Mouse (Mus musculus): ENCODE results near the gene Adamts18. TPM values are rescaled to one million over a fixed set of nuclear protein-coding genes. Genes with fewer than 3 reads are reported as not detected.

Adamts18 gene
- polyA plus RNA-seq, 1 experiment from 2014 or later = 9.0 TPM

GRCm38 (mm10) chr8:113848081-113848652, 371 bp downstream of the Adamts18 start:
- H3K27ac ChIP-seq (ENCODE audit: low read length) = peak overlapping the region; percentile 78
- peak overlapping the region; percentile 85 for H3K4me2 ChIP-seq (ENCODE audit: low read depth, low read length)
- no peaks in the 10 kb centered on the region; the same call in none of the 2 replicates for H3K4me1 ChIP-seq (replicated peaks; ENCODE audit: control insufficient read depth, insufficient read depth, low read length)
- no peaks in the 10 kb centered on the region for H3K36me3 ChIP-seq (ENCODE audit: control insufficient read depth, insufficient read depth, low read length)
- H3K4me3 ChIP-seq (ENCODE audit: low read length) = peak overlapping the region; percentile 57
- peak overlapping the region; percentile 62 for H3K9ac ChIP-seq (ENCODE audit: low read length)
- ATAC-seq (ENCODE audit: low read depth) = peak; percentile 59
- WGBS = under 1% methylated on average over 47 of the region's 50 CpGs
- H3K9me3 ChIP-seq (ENCODE audit: control insufficient read depth, low read length) = peaks cover 4% of the 10 kb centered on the region; the same call in 1 of the 2 replicates
- H3K27me3 ChIP-seq (ENCODE audit: control insufficient read depth, insufficient read depth, low read depth, low read length) = peaks cover 37% of the 10 kb centered on the region

DNA sequence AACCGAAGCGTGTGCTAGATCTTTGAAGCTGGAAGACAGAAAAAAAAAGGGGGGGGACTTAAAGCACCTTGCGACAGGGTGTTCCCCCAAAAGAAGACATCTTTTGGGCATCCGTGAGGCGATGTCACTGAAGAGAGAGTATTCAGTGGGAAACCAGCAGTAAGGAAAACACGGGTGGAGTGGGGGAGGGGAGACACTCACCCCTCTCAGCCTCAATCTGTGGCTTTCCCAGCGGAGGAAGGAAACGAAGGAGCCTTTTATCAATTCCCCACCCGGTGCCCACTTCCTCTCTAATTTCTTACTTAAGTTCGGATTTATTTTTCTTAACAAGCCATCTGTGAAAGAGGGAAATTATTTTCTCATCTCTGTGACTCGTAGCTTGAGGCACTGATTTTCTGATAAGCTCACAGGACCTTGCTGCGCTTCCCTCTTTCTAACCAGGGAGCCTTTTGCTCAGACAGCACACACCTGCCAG, 895 bp downstream of the Adamts18 start:
- Histone ChIP-seq H3K4me3 (ENCODE audit: low read length) (peak overlapping the region; percentile 57), H3K9me3 (ENCODE audit: control insufficient read depth, low read length) (peaks cover 4% of the 10 kb centered on the region; the same call in 1 of the 2 replicates), H3K4me1 (replicated peaks; ENCODE audit: control insufficient read depth, insufficient read depth, low read length) (no peaks in the 10 kb centered on the region; the same call in none of the 2 replicates), H3K36me3 (ENCODE audit: control insufficient read depth, insufficient read depth, low read length) (no peaks in the 10 kb centered on the region), H3K4me2 (ENCODE audit: low read depth, low read length) (peak overlapping the region; percentile 85), H3K9ac (ENCODE audit: low read length) (peak overlapping the region; percentile 62), H3K27me3 (ENCODE audit: control insufficient read depth, insufficient read depth, low read depth, low read length) (peaks cover 37% of the 10 kb centered on the region), H3K27ac (ENCODE audit: low read length) (no peak overlapping the region)
- ATAC-seq (ENCODE audit: low read depth) = no peak
- 10% methylated on average over 12 of the region's 12 CpGs for WGBS

- H3K9ac ChIP-seq (ENCODE audit: low read length) = no peak overlapping the region
- H3K9me3 ChIP-seq (ENCODE audit: control insufficient read depth, low read length) = peaks cover 3% of the 10 kb centered on the region; the same call in 1 of the 2 replicates
- H3K27ac ChIP-seq (ENCODE audit: low read length) = no peak overlapping the region
- 60% methylated on average over 5 of the region's 5 CpGs for WGBS
- H3K27me3 ChIP-seq (ENCODE audit: control insufficient read depth, insufficient read depth, low read depth, low read length) = peaks cover 37% of the 10 kb centered on the region
- ATAC-seq (ENCODE audit: low read depth) = no peak
- no peaks in the 10 kb centered on the region for H3K36me3 ChIP-seq (ENCODE audit: control insufficient read depth, insufficient read depth, low read length)
- no peaks in the 10 kb centered on the region; the same call in none of the 2 replicates for H3K4me1 ChIP-seq (replicated peaks; ENCODE audit: control insufficient read depth, insufficient read depth, low read length)
- H3K4me2 ChIP-seq (ENCODE audit: low read depth, low read length) = peak overlapping the region; percentile 85; the same call in 1 of the 2 replicates
- H3K4me3 ChIP-seq (ENCODE audit: low read length) = peak overlapping the region; percentile 57
Measured at GRCm38 (mm10) chr8:113846669-113847068, 1.9 kb downstream of the Adamts18 start.

- WGBS = 14% methylated on average over 20 of the region's 20 CpGs
- ATAC-seq (ENCODE audit: low read depth) = no peak
- no peak overlapping the region for H3K9ac ChIP-seq (ENCODE audit: low read length)
- no peak overlapping the region for H3K27ac ChIP-seq (ENCODE audit: low read length)
- peak overlapping the region; percentile 22; the same call in 1 of the 2 replicates for H3K4me2 ChIP-seq (ENCODE audit: low read depth, low read length)
- H3K27me3 ChIP-seq (ENCODE audit: control insufficient read depth, insufficient read depth, low read depth, low read length) = peaks cover 32% of the 10 kb centered on the region
- H3K4me1 ChIP-seq (replicated peaks; ENCODE audit: control insufficient read depth, insufficient read depth, low read length) = no peaks in the 10 kb centered on the region; the same call in none of the 2 replicates
- no peaks in the 10 kb centered on the region for H3K36me3 ChIP-seq (ENCODE audit: control insufficient read depth, insufficient read depth, low read length)
- no peaks in the 10 kb centered on the region for H3K9me3 ChIP-seq (ENCODE audit: control insufficient read depth, low read length)
- peak overlapping the region; percentile 5; the same call in 1 of the 2 replicates for H3K4me3 ChIP-seq (ENCODE audit: low read length)
Measured at GRCm38 (mm10) chr8:113844801-113845301, 3.7 kb downstream of the Adamts18 start.

GRCm38 (mm10) chr8:113838211-113838610, 10.3 kb downstream of the Adamts18 start:
- Histone ChIP-seq H3K36me3 (ENCODE audit: control insufficient read depth, insufficient read depth, low read length) (no peaks in the 10 kb centered on the region), H3K4me1 (replicated peaks; ENCODE audit: control insufficient read depth, insufficient read depth, low read length) (peaks cover 8% of the 10 kb centered on the region), H3K27me3 (ENCODE audit: control insufficient read depth, insufficient read depth, low read depth, low read length) (no peaks in the 10 kb centered on the region), H3K27ac (ENCODE audit: low read length) (no peak overlapping the region), H3K4me3 (ENCODE audit: low read length) (no peak overlapping the region), H3K9me3 (ENCODE audit: control insufficient read depth, low read length) (no peaks in the 10 kb centered on the region), H3K9ac (ENCODE audit: low read length) (no peak overlapping the region), H3K4me2 (ENCODE audit: low read depth, low read length) (no peak overlapping the region)
- ATAC-seq (ENCODE audit: low read depth) = 0 out of 2 replicates have a peak, but pooled peaks have one; percentile 26
- WGBS = 63% methylated on average over 6 of the region's 6 CpGs

GRCm38 (mm10) chr8:113837570-113837915, 11.0 kb downstream of the Adamts18 start:
- peaks cover 8% of the 10 kb centered on the region for H3K4me1 ChIP-seq (replicated peaks; ENCODE audit: control insufficient read depth, insufficient read depth, low read length)
- H3K27me3 ChIP-seq (ENCODE audit: control insufficient read depth, insufficient read depth, low read depth, low read length) = no peaks in the 10 kb centered on the region
- H3K36me3 ChIP-seq (ENCODE audit: control insufficient read depth, insufficient read depth, low read length) = no peaks in the 10 kb centered on the region
- no peak overlapping the region for H3K4me2 ChIP-seq (ENCODE audit: low read depth, low read length)
- 13% methylated on average over 4 of the region's 4 CpGs for WGBS
- no peak overlapping the region for H3K9ac ChIP-seq (ENCODE audit: low read length)
- H3K9me3 ChIP-seq (ENCODE audit: control insufficient read depth, low read length) = no peaks in the 10 kb centered on the region
- ATAC-seq (ENCODE audit: low read depth) = 0 out of 2 replicates have a peak, but pooled peaks have one; percentile 10
- peak overlapping the region; percentile 30; the same call in 1 of the 2 replicates for H3K27ac ChIP-seq (ENCODE audit: low read length)
- no peak overlapping the region for H3K4me3 ChIP-seq (ENCODE audit: low read length)

DNA sequence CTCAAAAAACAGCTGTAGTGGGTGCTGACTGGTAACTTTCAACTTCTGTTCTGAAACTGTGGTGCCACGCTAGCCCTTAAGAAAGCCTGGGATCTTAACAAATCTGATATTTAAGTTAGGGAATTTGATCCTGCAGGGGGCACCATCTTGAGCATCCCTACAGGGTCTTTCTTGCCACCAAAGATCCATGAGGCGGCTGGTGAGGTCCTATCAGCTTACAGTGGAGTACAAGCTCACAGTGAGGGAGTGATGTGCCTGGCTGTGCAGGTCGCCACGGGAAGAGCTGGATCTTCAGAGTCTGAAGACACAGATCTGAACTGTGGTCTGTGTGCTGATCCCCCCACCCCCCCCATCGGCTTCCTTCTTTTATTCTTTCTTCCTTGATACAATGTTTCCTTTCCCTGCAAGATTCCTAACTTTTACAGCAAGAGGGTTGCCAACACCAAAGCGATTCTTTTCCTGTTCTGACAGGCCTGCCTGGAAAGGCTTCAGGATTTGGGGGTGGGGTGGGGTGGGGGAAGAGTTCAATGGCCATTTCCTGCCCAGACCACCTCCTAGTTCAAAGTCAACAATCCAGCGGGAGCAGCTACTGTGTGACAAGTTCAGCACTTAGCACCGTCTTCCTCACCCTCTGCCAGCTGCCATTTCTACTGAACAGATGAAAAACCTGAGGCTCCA, 11.5 kb downstream of the Adamts18 start:
- no peak overlapping the region for H3K9ac ChIP-seq (ENCODE audit: low read length)
- H3K27me3 ChIP-seq (ENCODE audit: control insufficient read depth, insufficient read depth, low read depth, low read length) = no peaks in the 10 kb centered on the region
- ATAC-seq (ENCODE audit: low read depth) = peak; percentile 70; the same call in 1 of the 2 replicates
- no peak overlapping the region for H3K4me2 ChIP-seq (ENCODE audit: low read depth, low read length)
- no peaks in the 10 kb centered on the region for H3K9me3 ChIP-seq (ENCODE audit: control insufficient read depth, low read length)
- peak overlapping the region; percentile 30; the same call in 1 of the 2 replicates for H3K27ac ChIP-seq (ENCODE audit: low read length)
- H3K4me3 ChIP-seq (ENCODE audit: low read length) = no peak overlapping the region
- H3K36me3 ChIP-seq (ENCODE audit: control insufficient read depth, insufficient read depth, low read length) = no peaks in the 10 kb centered on the region
- 25% methylated on average over 8 of the region's 8 CpGs for WGBS
- peaks cover 8% of the 10 kb centered on the region for H3K4me1 ChIP-seq (replicated peaks; ENCODE audit: control insufficient read depth, insufficient read depth, low read length)

DNA sequence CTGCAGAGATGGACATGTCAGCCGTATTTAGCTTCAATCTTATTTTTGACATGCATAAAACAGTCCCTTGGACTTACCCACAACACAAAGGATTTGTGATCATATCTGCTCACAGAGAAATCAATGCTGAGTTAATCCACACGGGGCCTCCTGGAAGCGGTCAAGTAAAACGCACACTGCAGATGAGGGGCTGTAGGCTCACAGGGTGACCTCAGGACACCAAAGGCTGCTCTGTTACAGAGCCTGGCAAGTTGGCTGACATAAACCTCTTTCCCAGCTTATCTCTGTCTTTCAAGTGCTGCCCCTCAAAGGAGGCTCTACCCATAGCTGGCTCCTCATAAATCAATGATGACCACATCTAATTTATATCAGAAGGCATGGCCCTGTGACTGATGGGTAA, 14.9 kb downstream of the Adamts18 start:
- Histone ChIP-seq H3K9me3 (ENCODE audit: control insufficient read depth, low read length) (no peaks in the 10 kb centered on the region), H3K27ac (ENCODE audit: low read length) (no peak overlapping the region), H3K4me2 (ENCODE audit: low read depth, low read length) (no peak overlapping the region), H3K27me3 (ENCODE audit: control insufficient read depth, insufficient read depth, low read depth, low read length) (no peaks in the 10 kb centered on the region), H3K4me1 (replicated peaks; ENCODE audit: control insufficient read depth, insufficient read depth, low read length) (peaks cover 8% of the 10 kb centered on the region), H3K4me3 (ENCODE audit: low read length) (no peak overlapping the region), H3K9ac (ENCODE audit: low read length) (no peak overlapping the region), H3K36me3 (ENCODE audit: control insufficient read depth, insufficient read depth, low read length) (no peaks in the 10 kb centered on the region)
- ATAC-seq (ENCODE audit: low read depth) = no peak
- WGBS = 53% methylated on average over 4 of the region's 4 CpGs

DNA sequence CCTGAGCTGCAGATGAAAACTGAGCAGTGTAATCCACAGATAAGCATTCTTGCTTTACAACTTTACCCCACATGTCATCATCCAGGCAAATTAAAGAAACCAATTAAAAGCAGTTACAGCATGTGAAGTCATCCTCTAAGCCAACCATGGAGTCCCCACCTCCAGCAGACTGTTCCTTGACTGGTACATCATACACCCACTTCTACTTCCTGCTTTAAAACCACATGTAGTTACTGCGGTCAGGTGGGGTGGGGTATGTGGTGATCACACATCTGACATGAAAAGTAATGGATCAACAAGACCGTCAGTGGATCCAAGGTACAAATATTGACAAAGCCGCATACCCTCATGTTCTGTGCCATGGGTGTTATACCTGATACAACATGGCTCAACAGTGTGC, 21.3 kb downstream of the Adamts18 start:
- Histone ChIP-seq H3K27ac (ENCODE audit: low read length) (no peak overlapping the region), H3K9me3 (ENCODE audit: control insufficient read depth, low read length) (no peaks in the 10 kb centered on the region; the same call in 1 of the 2 replicates), H3K4me3 (ENCODE audit: low read length) (no peak overlapping the region), H3K9ac (ENCODE audit: low read length) (no peak overlapping the region), H3K36me3 (ENCODE audit: control insufficient read depth, insufficient read depth, low read length) (no peaks in the 10 kb centered on the region), H3K4me2 (ENCODE audit: low read depth, low read length) (no peak overlapping the region), H3K27me3 (ENCODE audit: control insufficient read depth, insufficient read depth, low read depth, low read length) (no peaks in the 10 kb centered on the region), H3K4me1 (replicated peaks; ENCODE audit: control insufficient read depth, insufficient read depth, low read length) (peaks cover 3% of the 10 kb centered on the region; the same call in 1 of the 2 replicates)
- 86% methylated on average over 3 of the region's 3 CpGs for WGBS
- ATAC-seq (ENCODE audit: low read depth) = no peak

All from lung, embryonic 16.5 days (tissue).